Mouse (Mus musculus) neural tube, embryonic 14.5 days (tissue): ENCODE measurements around the gene Cstb. TPM values are rescaled to one million over a fixed set of nuclear protein-coding genes. Genes with fewer than 3 reads are reported as not detected.
A peak's percentile ranks its signal among the peaks of the same experiment; 100 is the strongest.
"Not testable (repeated sequence)": the region's sequence is repeated elsewhere in the genome, so short reads cannot be mapped to it uniquely, and the experiment has no call there.

Source experiments
- ATAC-seq: fragments of 200-750 bp; cut with Nextera tagmentation; 2 replicates; pipeline ENCODE4 v1.8.0; 2017; ENCODE audit warnings: low read depth, mild to moderate bottlenecking, moderate TSS enrichment, moderate library complexity
- H3K27ac ChIP-seq: fragments of 300-500 bp; sonication (generic); 2 replicates; pipeline ENCODE4 v1.5.1; 2014; ENCODE audit warnings: low read depth, mild to moderate bottlenecking, control low read depth, low read length, moderate library complexity, mixed read lengths
- H3K27me3 ChIP-seq: fragments of 300-500 bp; sonication (generic); 2 replicates; pipeline ENCODE4 v1.6.1; 2014; ENCODE audit warnings: low read length; ENCODE audit not compliant: control insufficient read depth, insufficient read depth
- H3K36me3 ChIP-seq: fragments of 300-500 bp; sonication (generic); 2 replicates; pipeline ENCODE4 v1.6.1; 2014; ENCODE audit warnings: low read length, mixed read lengths; ENCODE audit not compliant: control insufficient read depth, insufficient read depth
- H3K4me1 ChIP-seq: fragments of 300-500 bp; sonication (generic); 2 replicates; pipeline ENCODE4 v1.6.1; 2014; ENCODE audit warnings: low read length; ENCODE audit not compliant: control insufficient read depth, insufficient read depth
- H3K4me2 ChIP-seq: fragments of 300-500 bp; sonication (generic); 2 replicates; pipeline ENCODE4 v1.6.1; 2014; ENCODE audit warnings: mild to moderate bottlenecking, low read depth, low read length, control low read depth
- H3K4me3 ChIP-seq: fragments of 300-500 bp; sonication (generic); 2 replicates; pipeline ENCODE4 v1.5.1; 2014; ENCODE audit warnings: low read depth, low read length, control low read depth, mixed read lengths
- H3K9ac ChIP-seq: fragments of 300-500 bp; sonication (generic); replicated peaks from 2 replicates; pipeline ENCODE4 v1.6.1; 2014; ENCODE audit warnings: low read depth, mild to moderate bottlenecking, control low read depth, low read length, mixed read lengths
- H3K9me3 ChIP-seq: fragments of 300-500 bp; sonication (generic); 2 replicates; pipeline ENCODE4 v1.6.1; 2016; ENCODE audit warnings: low read length; ENCODE audit not compliant: control insufficient read depth
- WGBS: fragments of 180-500 bp; shearing (Covaris S2); extraction: QIAGEN DNeasy Blood & Tissue Kit; methylation state at CpG from one replicate; pipeline ENCODE4 v1.1.7; 2014; 5-methylcytosine and 5-hydroxymethylcytosine counted together
- polyA plus RNA-seq: library from polyadenylated mRNA; unstranded; fragments of >200 nt; fragmentation: Nextera tagmentation; extraction: Ambion mirVana; gene quantifications from 2 replicates; pipeline ENCODE4 v1.2.1, GENCODE M21; 2014

Gene Cstb
- polyA plus RNA-seq, 1 experiment from 2014 or later = 96.7 TPM

- H3K4me1 ChIP-seq = peaks cover 9% of the 10 kb centered on the region
- peak overlapping the region; percentile 48 for H3K4me2 ChIP-seq
- peak overlapping the region; percentile 75 for H3K9ac ChIP-seq
- no peak overlapping the region; the same call in 1 of the 2 replicates for H3K27ac ChIP-seq
- 14% methylated on average over 8 of the region's 8 CpGs for WGBS
- H3K4me3 ChIP-seq = peak overlapping the region; percentile 77
- H3K36me3 ChIP-seq = peaks cover 27% of the 10 kb centered on the region
- H3K9me3 ChIP-seq = no peaks in the 10 kb centered on the region
- peak; percentile 13; the same call in 1 of the 2 replicates for ATAC-seq
- no peaks in the 10 kb centered on the region for H3K27me3 ChIP-seq
These were observed 13.6 kb upstream of the Cstb start for GRCm38 (mm10) chr10:78411851-78412250.

DNA sequence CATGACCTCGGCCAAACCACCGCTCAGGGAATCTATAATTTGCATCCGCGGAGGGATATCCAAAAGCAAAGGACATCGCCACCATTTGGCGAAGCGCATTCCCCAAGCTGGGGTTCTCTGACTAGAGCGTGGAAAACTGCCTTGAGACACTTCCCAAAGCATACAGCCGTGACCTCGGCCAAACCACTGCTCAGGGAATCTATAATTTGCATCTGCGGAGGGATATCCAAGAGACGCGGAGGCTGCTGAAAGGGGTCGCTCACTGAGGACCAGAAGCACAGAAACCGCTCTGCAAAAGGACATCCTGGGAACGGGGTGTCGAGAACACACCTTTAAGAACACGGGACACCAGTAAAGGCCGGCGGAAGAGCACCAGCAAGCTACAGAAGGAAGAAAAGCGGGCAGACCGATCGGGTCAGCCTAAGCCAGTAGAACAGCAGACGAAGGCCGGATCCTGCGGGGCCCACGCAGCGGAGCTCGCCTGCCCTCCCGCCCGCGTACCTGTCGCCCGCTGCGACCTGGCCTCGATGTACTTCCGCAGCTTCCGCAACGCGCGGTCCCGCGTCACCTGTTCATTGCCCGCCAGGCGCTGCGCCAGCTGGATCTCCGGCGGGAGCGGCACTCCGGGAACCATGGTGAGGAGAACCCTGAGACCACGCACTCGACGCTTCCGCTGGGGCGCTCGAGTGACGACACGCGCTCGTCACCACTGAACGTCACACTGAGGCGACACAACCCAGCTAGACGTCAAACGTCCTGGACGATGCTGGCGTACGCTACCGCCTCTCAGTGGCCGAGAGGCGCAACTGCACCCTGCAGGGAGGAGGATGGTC, 12.9 kb upstream of the Cstb start, which contains the start of gene Rrp1:
Gene Rrp1 (minus strand): TSS at position 725 of the 833 bp plus-strand sequence.
- H3K27ac ChIP-seq = peak within 1 kb of the TSS; percentile 85
- H3K9me3 ChIP-seq = no peaks in the 10 kb centered on the region
- peak within 1 kb of the TSS; percentile 77 for H3K4me3 ChIP-seq
- H3K9ac ChIP-seq = peak within 1 kb of the TSS; percentile 75
- peak; percentile 96 for ATAC-seq
- peaks cover 20% of the 10 kb centered on the region for H3K36me3 ChIP-seq
- H3K4me1 ChIP-seq = peaks cover 9% of the 10 kb centered on the region
- peak within 1 kb of the TSS; percentile 48 for H3K4me2 ChIP-seq
- H3K27me3 ChIP-seq = no peaks in the 10 kb centered on the region
- WGBS = under 1% methylated on average over 70 of the region's 70 CpGs

DNA sequence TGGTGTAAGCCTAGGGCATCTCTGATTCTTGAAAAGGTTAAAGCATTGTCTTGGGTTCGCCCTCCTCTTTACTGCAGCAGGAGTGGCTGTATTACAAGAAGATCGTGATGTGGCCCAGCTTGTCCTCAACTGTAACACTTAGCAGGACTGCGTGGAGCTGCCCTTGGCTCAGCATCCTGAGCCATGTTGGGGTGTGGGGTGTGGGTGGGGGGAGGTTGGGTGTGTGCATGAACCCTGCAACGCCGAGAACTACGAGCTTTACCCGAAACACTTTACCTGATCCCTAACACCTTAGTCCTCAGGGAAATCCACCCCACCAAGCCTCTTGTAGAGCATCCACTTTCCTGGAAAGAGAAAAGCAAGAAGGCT, 12.3 kb upstream of the Cstb start:
- Histone ChIP-seq H3K4me1 (peaks cover 9% of the 10 kb centered on the region), H3K9me3 (no peaks in the 10 kb centered on the region), H3K27me3 (no peaks in the 10 kb centered on the region), H3K4me2 (peak overlapping the region; percentile 48), H3K9ac (0 out of 2 replicates have a peak overlapping the region, but pooled peaks have one; percentile 17), H3K27ac (peak overlapping the region; percentile 85; the same call in 1 of the 2 replicates), H3K36me3 (peaks cover 15% of the 10 kb centered on the region), H3K4me3 (peak overlapping the region; percentile 77)
- WGBS = 41% methylated on average over 7 of the region's 7 CpGs
- ATAC-seq = no peak

DNA sequence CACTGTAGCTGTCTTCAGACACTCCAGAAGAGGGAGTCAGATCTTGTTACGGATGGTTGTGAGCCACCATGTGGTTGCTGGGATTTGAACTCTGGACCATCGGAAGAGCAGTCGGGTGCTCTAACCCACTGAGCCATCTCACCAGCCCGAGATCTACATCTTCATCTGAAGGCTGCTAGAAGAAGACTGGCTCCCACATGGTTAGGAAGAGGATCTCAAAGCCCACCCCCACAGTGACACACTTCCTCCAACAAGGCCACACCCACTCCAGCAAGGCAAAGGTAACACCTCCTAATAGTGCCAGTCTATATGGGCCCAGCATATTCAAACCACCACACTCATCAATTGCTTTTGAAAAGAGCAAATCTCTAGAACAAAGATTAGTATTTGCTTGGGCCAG, 10.5 kb upstream of the Cstb start:
- H3K36me3 ChIP-seq, H3K27ac ChIP-seq, H3K4me3 ChIP-seq, H3K4me2 ChIP-seq, H3K4me1 ChIP-seq, H3K9me3 ChIP-seq, H3K27me3 ChIP-seq, H3K9ac ChIP-seq, ATAC-seq: not testable (repeated sequence)
- WGBS = 91% methylated on average over 3 of the region's 4 CpGs

GRCm38 (mm10) chr10:78417888-78418287, 7.6 kb upstream of the Cstb start:
- WGBS = 64% methylated on average over 5 of the region's 5 CpGs
- Histone ChIP-seq H3K27me3 (no peaks in the 10 kb centered on the region), H3K4me2 (no peak overlapping the region), H3K27ac (no peak overlapping the region), H3K36me3 (no peaks in the 10 kb centered on the region), H3K9ac (no peak overlapping the region), H3K9me3 (no peaks in the 10 kb centered on the region), H3K4me1 (no peaks in the 10 kb centered on the region), H3K4me3 (no peak overlapping the region)
- no peak for ATAC-seq

GRCm38 (mm10) chr10:78418791-78419190, 6.7 kb upstream of the Cstb start:
- Histone ChIP-seq H3K9ac (no peak overlapping the region), H3K27me3 (no peaks in the 10 kb centered on the region), H3K4me2 (no peak overlapping the region), H3K36me3 (no peaks in the 10 kb centered on the region), H3K4me3 (no peak overlapping the region), H3K9me3 (no peaks in the 10 kb centered on the region), H3K27ac (no peak overlapping the region), H3K4me1 (no peaks in the 10 kb centered on the region)
- 90% methylated on average over 2 of the region's 2 CpGs for WGBS
- no peak for ATAC-seq

- no peaks in the 10 kb centered on the region for H3K36me3 ChIP-seq
- H3K4me1 ChIP-seq = no peaks in the 10 kb centered on the region
- H3K4me3 ChIP-seq = no peak overlapping the region
- no peak overlapping the region for H3K9ac ChIP-seq
- H3K4me2 ChIP-seq = no peak overlapping the region
- H3K27me3 ChIP-seq = no peaks in the 10 kb centered on the region
- ATAC-seq = no peak
- WGBS = 88% methylated on average over 2 of the region's 2 CpGs
- H3K27ac ChIP-seq = no peak overlapping the region
- H3K9me3 ChIP-seq = no peaks in the 10 kb centered on the region
These were observed 4.5 kb upstream of the Cstb start for GRCm38 (mm10) chr10:78420929-78421328.

- Histone ChIP-seq H3K27me3 (no peaks in the 10 kb centered on the region), H3K4me3 (no peak overlapping the region), H3K4me1 (0 out of 2 replicates have a peak, but pooled peaks cover 3% of the 10 kb centered on the region), H3K9me3 (no peaks in the 10 kb centered on the region), H3K36me3 (no peaks in the 10 kb centered on the region), H3K27ac (no peak overlapping the region), H3K9ac (no peak overlapping the region), H3K4me2 (no peak overlapping the region)
- no peak for ATAC-seq
- WGBS = 96% methylated on average over 3 of the region's 3 CpGs
These were observed 2.9 kb upstream of the Cstb start for GRCm38 (mm10) chr10:78422614-78423013.

GRCm38 (mm10) chr10:78426117-78426735, 757 bp downstream of the Cstb start:
- H3K27me3 ChIP-seq = no peaks in the 10 kb centered on the region
- 0 out of 2 replicates have a peak, but pooled peaks cover 2% of the 10 kb centered on the region for H3K36me3 ChIP-seq
- no peak overlapping the region for H3K27ac ChIP-seq
- H3K4me1 ChIP-seq = 0 out of 2 replicates have a peak, but pooled peaks cover 3% of the 10 kb centered on the region
- H3K4me2 ChIP-seq = peak overlapping the region; percentile 79
- ATAC-seq = peak; percentile 32
- H3K4me3 ChIP-seq = peak overlapping the region; percentile 83
- H3K9me3 ChIP-seq = no peaks in the 10 kb centered on the region
- H3K9ac ChIP-seq = peak overlapping the region; percentile 88
- 47% methylated on average over 6 of the region's 6 CpGs for WGBS
